Mouse (Mus musculus) lung, postnatal 0 days (tissue): ENCODE measurements around the gene Zswim8. TPM values are rescaled to one million over a fixed set of nuclear protein-coding genes. Genes with fewer than 3 reads are reported as not detected.

Experiments
- ATAC-seq: fragments of 200-750 bp; cut with Nextera tagmentation; 2 replicates; pipeline ENCODE4 v1.8.0; 2017; ENCODE audit warnings: moderate library complexity
- DNase-seq: peaks from one replicate; pipeline ENCODE4 v3.0.0-alpha.2; 2016; ENCODE audit warnings: low spot score
- H3K27ac ChIP-seq: fragments of 300-500 bp; sonication (generic); 2 replicates; pipeline ENCODE4 v1.5.1; 2014; ENCODE audit warnings: antibody characterized with exemption, mild to moderate bottlenecking, low read length, mixed read lengths
- H3K27me3 ChIP-seq: fragments of 300-500 bp; sonication (generic); replicated peaks from 2 replicates; pipeline ENCODE4 v1.6.1; 2014; ENCODE audit warnings: low read length, mixed read lengths; ENCODE audit not compliant: insufficient read depth
- H3K36me3 ChIP-seq: fragments of 300-500 bp; sonication (generic); 2 replicates; pipeline ENCODE4 v1.6.1; 2014; ENCODE audit warnings: low read length, mixed read lengths; ENCODE audit not compliant: insufficient read depth
- H3K4me1 ChIP-seq: fragments of 300-500 bp; sonication (generic); 2 replicates; pipeline ENCODE4 v1.6.1; 2014; ENCODE audit warnings: antibody characterized with exemption, low read depth, low read length, mixed read lengths; ENCODE audit not compliant: insufficient read depth
- H3K4me2 ChIP-seq: fragments of 300-500 bp; sonication (generic); replicated peaks from 2 replicates; pipeline ENCODE4 v1.6.1; 2014; ENCODE audit warnings: low read depth, mild to moderate bottlenecking, low read length, moderate library complexity, mixed read lengths
- H3K4me3 ChIP-seq: fragments of 300-500 bp; sonication (generic); 2 replicates; pipeline ENCODE4 v1.5.1; 2014; ENCODE audit warnings: low read depth, low read length
- H3K9ac ChIP-seq: fragments of 300-500 bp; sonication (generic); replicated peaks from 2 replicates; pipeline ENCODE4 v1.6.1; 2014; ENCODE audit warnings: low read depth, mild to moderate bottlenecking
- H3K9me3 ChIP-seq: fragments of 300-500 bp; sonication (generic); 2 replicates; pipeline ENCODE4 v1.6.1; 2016; ENCODE audit warnings: low read length, mixed read lengths
- CTCF ChIP-seq: IDR thresholded peaks from 2 replicates; pipeline ENCODE4 v1.5.1; 2016; ENCODE audit warnings: antibody characterized with exemption, mild to moderate bottlenecking
- EP300 ChIP-seq: IDR thresholded peaks from 2 replicates; pipeline ENCODE4 v1.6.1; 2016; ENCODE audit warnings: antibody characterized with exemption, mild to moderate bottlenecking, control low read depth
- WGBS: fragments of 180-500 bp; shearing (Covaris S2); extraction: QIAGEN DNeasy Blood & Tissue Kit; methylation state at CpG from one replicate; pipeline ENCODE4 v1.1.7; 2014; 5-methylcytosine and 5-hydroxymethylcytosine counted together
- polyA plus RNA-seq: library from polyadenylated mRNA; unstranded; fragments of >200 nt; fragmentation: Nextera tagmentation; extraction: Ambion mirVana; gene quantifications from 2 replicates; pipeline ENCODE4 v1.2.1, GENCODE M21; 2015

Gene Zswim8
- polyA plus RNA-seq, 1 experiment from 2014 or later: 24.1 TPM

DNA sequence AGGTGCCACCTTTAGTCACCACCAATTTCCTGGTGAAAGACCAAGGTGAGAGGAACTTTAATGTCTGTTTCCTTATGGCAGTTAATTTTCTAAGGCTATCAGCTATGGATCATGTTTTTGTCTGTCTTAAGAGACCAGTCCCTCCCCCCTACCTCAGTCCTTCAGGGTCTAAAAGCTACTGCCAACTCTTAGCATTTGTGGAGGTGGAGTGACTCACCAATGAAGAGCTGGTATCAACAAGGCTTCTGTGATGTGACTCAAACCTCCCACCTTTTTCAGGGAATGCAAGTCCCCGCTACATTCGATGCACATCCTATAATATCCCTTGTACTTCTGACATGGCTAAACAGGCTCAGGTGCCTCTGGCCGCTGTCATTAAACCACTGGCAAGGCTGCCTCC lies 20.8 kb upstream of the Zswim8 start:
- no peak overlapping the region for H3K27ac ChIP-seq
- H3K4me2 ChIP-seq: no peak overlapping the region
- H3K4me3 ChIP-seq: no peak overlapping the region
- peaks cover 76% of the 10 kb centered on the region for H3K36me3 ChIP-seq
- H3K4me1 ChIP-seq: no peaks in the 10 kb centered on the region
- DNase-seq (no peak), ATAC-seq (no peak)
- 96% methylated on average over 3 of the region's 3 CpGs for WGBS
- no peaks in the 10 kb centered on the region for H3K27me3 ChIP-seq
- TF ChIP-seq EP300: no peak
- no peaks in the 10 kb centered on the region for H3K9me3 ChIP-seq
- no peak overlapping the region for H3K9ac ChIP-seq

DNA sequence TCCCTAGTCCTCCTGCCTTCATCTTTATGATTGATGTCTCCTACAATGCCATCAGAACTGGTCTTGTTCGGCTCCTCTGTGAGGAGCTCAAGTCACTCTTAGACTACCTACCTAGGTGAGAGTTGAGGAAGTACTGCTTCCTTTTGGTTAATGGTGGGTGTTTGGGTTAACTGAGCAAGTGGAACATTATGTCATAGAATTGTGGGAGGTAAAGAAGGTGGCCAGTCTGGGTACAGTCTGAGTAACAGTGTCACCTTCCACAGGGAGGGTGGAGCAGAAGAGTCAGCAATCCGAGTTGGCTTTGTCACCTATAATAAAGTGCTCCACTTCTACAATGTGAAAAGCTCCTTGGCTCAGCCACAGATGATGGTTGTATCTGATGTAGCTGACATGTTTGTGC lies 18.3 kb upstream of the Zswim8 start:
- DNase-seq (no peak), ATAC-seq (no peak)
- Histone ChIP-seq H3K9ac (no peak overlapping the region), H3K36me3 (peaks cover 60% of the 10 kb centered on the region), H3K4me2 (no peak overlapping the region), H3K27ac (no peak overlapping the region), H3K4me1 (no peaks in the 10 kb centered on the region; the same call in 1 of the 2 replicates), H3K9me3 (no peaks in the 10 kb centered on the region), H3K4me3 (no peak overlapping the region), H3K27me3 (no peaks in the 10 kb centered on the region)
- WGBS: 83% methylated on average over 2 of the region's 2 CpGs
- TF ChIP-seq CTCF (no peak), EP300 (no peak)

DNA sequence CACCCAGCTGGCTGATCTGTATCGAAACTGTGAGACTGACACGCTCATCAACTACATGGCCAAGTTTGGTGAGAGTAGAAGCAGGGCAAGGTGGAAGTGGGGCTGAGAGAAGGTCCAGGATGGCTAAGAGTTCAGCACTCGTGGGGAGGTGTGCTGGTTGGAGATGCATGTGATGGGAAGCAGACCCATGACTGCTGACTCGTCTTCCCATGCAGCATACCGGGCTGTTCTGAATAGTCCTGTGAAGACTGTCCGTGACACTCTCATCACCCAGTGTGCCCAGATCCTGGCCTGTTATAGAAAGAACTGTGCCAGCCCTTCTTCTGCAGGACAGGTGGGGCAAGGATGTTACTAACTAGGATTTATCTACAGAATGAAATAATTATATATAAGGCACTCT lies 15.6 kb upstream of the Zswim8 start:
- peaks cover 38% of the 10 kb centered on the region for H3K36me3 ChIP-seq
- no peaks in the 10 kb centered on the region for H3K27me3 ChIP-seq
- H3K9me3 ChIP-seq: no peaks in the 10 kb centered on the region
- no peak for ATAC-seq
- H3K9ac ChIP-seq: no peak overlapping the region
- DNase-seq: no peak
- TF ChIP-seq CTCF: no peak
- no peak for TF ChIP-seq EP300
- WGBS: 92% methylated on average over 6 of the region's 6 CpGs
- no peak overlapping the region for H3K27ac ChIP-seq
- peaks cover 14% of the 10 kb centered on the region for H3K4me1 ChIP-seq
- H3K4me2 ChIP-seq: no peak overlapping the region
- no peak overlapping the region for H3K4me3 ChIP-seq

DNA sequence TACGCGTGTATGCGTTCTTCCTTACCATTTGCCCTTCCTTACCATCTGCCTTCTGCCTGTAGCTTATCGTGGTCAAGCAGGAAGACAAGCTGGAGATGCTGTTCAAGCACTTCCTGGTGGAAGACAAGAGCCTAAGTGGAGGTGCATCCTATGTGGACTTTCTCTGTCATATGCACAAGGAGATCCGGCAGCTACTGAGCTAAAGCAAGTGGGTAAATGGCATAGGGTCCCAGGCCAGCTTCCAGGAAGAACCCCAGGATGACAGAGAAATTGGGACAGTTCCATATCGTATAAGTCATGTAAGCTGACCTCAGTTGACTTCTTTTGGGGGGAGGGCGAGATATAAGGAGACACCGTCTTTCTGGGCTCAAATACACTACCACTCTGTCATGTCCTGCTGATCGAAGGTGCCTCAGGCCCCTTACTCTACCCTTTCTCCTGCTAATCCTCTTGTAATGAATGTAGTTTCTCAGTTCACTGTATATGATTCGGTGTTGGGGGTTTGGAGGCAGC lies 13.7 kb upstream of the Zswim8 start:
- H3K9me3 ChIP-seq: no peaks in the 10 kb centered on the region
- no peak overlapping the region for H3K9ac ChIP-seq
- peaks cover 19% of the 10 kb centered on the region for H3K36me3 ChIP-seq
- ATAC-seq: no peak
- no peak overlapping the region for H3K27ac ChIP-seq
- H3K4me1 ChIP-seq: peaks cover 16% of the 10 kb centered on the region
- WGBS: 82% methylated on average over 10 of the region's 10 CpGs
- no peak overlapping the region for H3K4me2 ChIP-seq
- DNase-seq: no peak
- no peak overlapping the region for H3K4me3 ChIP-seq
- TF ChIP-seq EP300: no peak
- no peak for TF ChIP-seq CTCF
- H3K27me3 ChIP-seq: no peaks in the 10 kb centered on the region

DNA sequence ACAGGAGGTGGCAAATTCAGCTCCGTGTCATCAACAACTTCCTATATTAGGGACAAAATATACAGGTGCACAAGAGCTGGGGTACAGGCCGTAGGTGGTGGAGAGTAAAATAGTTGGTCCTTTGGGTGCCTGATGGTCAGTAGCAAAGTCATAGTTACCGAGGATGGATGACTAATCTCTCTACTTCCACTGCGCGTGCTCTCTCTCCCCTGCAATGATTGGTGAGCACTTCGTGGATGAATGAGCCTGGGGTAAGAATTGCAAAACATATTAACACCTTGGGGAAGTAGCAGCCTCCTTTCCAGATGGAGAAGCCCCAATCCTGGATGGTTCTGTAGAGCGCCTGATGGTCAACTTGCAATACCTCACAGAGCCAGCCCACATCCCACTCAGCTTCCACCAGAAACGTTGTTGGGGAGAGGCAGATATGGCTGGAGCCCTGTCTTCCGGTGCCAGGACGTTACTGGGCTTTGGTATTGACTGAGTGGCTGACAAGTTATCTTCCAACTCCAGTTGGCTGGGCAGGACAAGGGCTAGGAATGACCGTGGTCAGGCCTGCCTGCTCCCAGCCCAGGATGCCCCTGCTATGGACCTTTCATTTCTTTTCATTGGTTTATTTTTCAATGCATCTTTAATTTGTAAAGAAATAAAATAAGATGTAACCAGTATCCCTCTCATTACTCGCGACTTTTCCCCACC lies 13.0 kb upstream of the Zswim8 start:
- H3K36me3 ChIP-seq: peaks cover 12% of the 10 kb centered on the region
- WGBS: 44% methylated on average over 13 of the region's 13 CpGs
- H3K4me3 ChIP-seq: peak overlapping the region; percentile 95
- peak overlapping the region; percentile 81 for H3K4me2 ChIP-seq
- H3K4me1 ChIP-seq: peaks cover 16% of the 10 kb centered on the region
- H3K27ac ChIP-seq: peak overlapping the region; percentile 96
- DNase-seq: no peak
- peak overlapping the region; percentile 82 for H3K9ac ChIP-seq
- TF ChIP-seq EP300: no peak
- no peak for TF ChIP-seq CTCF
- no peak for ATAC-seq
- H3K27me3 ChIP-seq: no peaks in the 10 kb centered on the region
- no peaks in the 10 kb centered on the region for H3K9me3 ChIP-seq

DNA sequence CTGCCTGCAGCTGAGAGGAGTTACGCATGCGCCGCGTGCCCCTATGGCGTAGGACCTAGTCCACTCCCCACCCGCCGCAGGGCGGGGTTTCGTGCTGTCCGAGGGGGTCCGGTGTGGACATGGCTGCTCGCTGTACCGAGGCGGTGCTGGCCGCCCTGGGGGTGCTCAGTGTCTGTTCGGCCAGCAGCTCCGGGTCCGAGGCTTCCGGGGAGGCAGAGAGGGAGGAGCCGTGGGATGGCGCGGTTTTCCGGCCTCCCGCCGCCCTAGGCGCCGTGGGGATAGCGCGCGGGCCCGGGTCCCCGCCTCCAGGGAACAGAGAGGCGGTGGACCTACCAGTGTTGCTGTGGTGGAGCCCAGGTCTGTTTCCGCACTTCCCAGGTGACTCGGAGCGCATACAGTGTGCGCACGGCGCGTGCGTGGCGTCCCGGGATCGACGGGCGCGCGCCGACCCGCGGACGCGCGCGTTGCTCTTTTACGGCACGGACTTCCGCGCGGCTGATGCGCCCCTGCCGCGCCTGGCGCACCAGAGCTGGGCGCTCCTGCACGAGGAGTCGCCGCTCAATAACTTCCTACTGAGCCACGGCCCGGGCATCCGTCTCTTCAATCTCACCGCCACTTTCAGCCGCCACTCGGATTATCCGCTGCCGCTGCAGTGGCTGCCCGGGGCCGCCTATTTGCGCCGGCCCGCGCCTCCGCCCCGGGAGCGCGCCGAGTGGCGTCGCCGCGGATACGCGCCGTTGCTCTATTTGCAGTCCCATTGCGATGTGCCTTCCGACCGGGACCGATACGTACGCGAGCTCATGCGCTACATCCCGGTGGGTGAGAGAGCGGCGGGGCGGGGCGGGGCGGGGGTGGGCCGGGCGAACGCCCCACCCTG lies 12.2 kb upstream of the Zswim8 start, which contains the start of gene Fut11:
Gene Fut11 (plus strand): TSS at position 85 of the 877 bp plus-strand sequence.
- DNase-seq (peak; percentile 95), ATAC-seq (peak; percentile 91)
- no peak for TF ChIP-seq CTCF
- no peak for TF ChIP-seq EP300
- peaks cover 16% of the 10 kb centered on the region for H3K4me1 ChIP-seq
- peak within 1 kb of the TSS; percentile 96 for H3K27ac ChIP-seq
- H3K9me3 ChIP-seq: no peaks in the 10 kb centered on the region
- H3K9ac ChIP-seq: peak within 1 kb of the TSS; percentile 82
- H3K4me2 ChIP-seq: peak within 1 kb of the TSS; percentile 81
- no peaks in the 10 kb centered on the region for H3K27me3 ChIP-seq
- WGBS: under 1% methylated on average over 96 of the region's 111 CpGs
- peak within 1 kb of the TSS; percentile 95 for H3K4me3 ChIP-seq
- peaks cover 4% of the 10 kb centered on the region; the same call in 1 of the 2 replicates for H3K36me3 ChIP-seq
